Mouse (Mus musculus) MEL-GATA-1-ER (cell line): ENCODE measurements around the gene Dcst2.

Experiments used
- DNase-seq: peaks from one replicate; pipeline ENCODE4 v3.0.0-alpha.2; 2012; ENCODE audit warnings: low read depth; ENCODE audit errors: extremely low read depth

The Dcst2 gene

DNA sequence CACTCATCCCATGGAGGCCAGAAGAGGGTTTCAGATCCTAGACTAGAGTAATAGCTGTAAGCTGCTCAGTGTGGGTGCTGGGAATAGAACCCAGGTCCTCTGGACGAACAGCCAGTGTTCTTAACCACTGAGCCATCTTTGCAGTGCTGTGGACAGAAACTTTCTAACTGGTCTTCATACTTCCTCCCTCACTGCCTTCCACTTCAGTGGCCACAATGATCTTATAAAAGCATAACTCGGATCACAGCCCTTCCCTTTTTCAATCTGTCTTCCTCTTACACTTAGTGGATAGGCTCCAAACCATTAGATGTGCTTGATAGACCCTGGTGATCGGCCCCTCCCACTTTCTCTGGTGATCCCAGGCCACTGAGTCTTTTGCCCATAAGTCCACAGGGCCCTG lies 1.5 kb upstream of the Dcst2 start:
- peak; percentile 77 for DNase-seq

DNA sequence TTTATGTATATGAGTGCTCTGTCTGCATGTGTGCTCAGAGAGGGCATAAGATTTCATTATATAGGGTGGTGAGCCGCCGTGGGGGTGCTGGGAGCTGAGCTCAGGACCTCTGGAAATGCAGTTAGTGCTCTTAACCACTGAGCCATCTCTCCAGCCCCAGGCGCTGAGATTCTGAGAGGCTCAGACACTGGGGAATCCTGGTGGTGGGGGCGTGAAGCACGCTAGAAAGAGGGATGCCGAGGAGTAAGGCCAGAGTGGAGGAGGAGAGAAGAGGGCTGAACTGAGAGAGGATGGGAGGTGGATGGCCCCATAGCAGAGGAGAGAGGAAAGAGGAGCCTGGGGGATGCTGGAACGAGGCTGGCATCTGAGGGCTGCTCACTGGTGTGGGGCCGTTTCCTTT lies 2.9 kb downstream of the Dcst2 start:
- DNase-seq: no peak

DNA sequence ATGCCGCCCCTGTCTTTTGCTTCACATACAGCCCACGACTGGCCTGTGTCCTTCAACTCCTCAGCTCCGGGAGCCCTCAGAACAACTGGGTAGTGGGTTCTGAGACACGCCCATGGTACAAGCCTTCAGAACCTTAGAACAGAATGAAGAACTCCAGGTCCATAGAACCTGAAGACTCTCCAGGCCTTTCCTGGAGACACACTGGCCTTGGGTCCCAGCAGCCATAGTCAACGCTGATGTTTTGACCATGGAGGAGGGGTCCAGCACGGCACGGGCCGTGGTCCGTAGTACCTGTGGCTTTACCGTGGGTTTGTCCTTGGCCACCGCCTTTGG lies 3.3 kb downstream of the Dcst2 start, which contains the start of gene Dcst1:
TSS of gene Dcst1 (minus strand) at position 101 of the 333 bp plus-strand sequence.
- DNase-seq: no peak

DNA sequence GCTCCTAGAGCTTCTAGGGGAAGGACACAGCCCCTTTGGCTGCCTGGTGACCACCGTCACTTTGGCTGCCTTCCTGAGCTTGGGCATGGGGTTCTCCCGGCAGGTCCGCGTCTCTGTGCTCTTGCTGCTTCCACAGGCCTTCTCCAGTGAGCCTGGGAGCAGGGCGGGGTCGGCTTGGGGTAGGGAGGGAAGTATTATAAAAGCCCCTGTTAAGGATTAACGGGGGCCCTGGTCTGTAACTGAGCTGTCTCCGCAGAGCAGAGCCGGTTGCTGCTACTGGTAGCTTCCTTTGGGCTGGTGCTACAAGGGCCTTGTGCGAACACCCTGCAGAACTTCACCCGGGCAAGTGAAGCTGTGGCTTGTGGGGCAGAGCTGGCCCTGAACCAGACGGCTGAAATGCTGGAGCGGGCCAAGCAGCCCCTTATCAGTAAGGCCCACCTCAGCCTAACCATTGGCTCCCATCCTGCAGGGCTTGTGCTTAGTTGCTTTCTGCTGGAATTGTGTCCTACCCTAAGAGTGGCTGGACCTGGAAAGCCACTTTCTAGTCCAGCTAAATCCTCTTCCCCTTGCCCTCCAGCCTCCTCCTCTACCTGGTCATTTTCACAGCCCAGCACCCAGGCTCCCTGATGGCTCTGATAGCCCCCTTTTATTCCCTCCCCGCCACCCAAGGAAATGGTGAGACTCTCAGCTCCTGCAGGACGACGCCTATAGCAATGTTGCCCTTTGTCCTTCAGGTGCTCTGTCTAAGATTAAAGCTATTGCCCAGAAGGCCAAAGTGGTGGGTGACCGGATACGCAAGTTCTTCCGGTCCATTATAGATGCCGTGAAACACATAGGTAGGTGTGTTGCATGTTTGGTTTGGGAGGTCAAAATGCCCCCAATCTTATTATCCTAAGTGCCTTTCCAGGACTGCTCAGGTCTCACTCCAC lies 4.0 kb downstream of the Dcst2 start:
- no peak for DNase-seq

DNA sequence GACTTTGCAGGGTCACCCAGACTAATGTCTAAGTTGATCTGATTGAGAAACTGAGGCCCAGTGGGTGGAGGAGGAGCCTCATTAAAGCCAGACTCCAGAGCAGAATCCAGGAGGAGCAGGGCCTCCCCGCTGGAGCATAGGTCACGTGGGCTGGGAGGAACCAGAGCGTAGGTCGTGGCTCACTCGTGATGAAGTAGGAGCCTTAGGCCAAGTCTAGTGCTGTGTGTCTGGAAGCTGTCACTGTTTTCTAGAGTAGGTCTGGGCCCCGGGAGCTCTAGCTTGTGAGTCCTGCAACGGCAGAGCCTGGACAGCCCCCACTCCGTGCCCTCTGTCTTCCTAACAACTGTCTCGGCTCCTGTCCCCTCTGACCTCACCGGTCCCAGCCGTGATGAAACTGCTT lies 5.6 kb downstream of the Dcst2 start:
- DNase-seq: no peak

DNA sequence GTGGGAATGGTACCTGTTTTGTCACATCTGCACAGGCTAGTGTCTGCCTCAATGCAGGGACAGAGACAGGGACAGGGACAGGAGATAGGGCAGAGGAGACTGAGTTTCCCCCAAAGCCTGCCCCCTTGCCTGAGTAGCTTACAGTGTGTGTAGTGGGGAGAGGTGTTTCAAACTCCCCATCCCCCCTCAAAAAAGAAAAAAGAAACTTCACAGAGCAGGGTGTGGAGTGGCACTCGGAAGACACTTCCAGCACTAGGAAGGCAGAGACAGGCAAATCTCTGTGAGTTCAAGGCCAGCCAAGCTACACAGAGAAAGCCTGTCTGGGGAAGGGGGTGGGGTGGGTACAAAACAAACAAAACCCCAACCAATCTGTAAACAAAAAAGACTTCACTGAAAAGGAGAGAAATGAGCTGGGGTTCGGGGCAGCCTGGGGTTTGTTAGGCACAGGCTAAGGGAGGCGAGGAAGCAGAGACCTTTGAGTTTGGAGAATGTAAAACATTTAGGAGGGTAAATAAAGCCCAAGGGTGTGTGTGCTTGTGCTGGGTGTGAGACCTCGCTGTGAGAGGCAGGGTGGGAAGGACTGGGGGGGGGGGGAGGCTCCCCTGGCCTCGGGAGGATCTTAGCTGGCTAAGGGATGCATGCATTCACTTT lies 11.9 kb downstream of the Dcst2 start:
- DNase-seq: no peak

DNA sequence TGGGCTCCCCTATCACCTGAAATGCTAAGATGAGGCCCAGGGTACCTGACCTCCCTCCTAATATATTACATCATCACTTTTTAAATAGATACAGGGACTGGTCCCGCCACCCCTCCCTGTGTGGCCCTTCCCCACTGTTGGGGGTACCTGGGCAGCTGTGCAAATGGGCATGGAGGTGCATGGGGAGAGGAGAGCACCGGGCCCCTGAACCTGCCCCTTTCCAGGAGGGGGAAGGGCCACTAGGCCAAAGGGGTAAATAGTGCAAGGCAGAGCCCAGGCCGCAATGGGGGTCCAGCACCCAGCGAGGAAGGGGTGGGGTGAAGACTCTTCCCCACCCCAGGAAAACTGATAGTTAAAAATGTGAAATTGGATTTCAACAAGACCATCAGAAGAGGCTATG lies 16.1 kb downstream of the Dcst2 start:
- no peak for DNase-seq

DNA sequence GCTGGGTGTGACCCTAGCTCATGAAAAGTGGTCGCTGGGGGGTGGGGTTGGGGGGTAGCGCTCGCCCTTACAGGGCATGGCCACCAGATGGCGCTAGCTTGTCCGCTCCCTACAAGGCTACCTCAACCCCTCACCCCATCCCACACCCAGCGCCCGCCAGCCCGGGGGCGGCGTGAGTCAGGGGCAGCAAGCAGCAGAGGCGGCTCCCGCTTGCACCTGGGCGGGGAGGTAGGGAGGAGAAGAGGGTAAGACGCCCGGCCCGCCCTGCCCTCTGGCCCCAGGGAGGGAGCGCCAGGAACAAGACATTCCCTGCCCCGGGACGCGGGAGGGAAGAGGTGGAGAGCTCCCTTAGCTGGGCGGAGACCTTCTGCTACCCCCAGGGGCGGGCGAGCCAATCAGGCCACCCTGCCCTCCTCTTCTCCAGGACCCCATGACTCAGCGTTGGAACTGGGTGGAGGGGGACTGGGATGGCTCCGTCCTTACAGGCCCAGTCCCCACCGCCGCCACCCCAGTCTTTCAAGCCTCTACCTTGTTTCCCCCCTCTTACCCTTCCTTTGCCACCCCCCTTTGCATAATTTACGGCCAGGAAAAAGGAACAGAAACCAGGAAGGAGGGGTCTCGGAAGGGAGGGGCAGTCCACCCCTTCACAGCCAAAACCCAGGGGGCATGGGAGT lies 16.8 kb downstream of the Dcst2 start:
- no peak for DNase-seq

DNA sequence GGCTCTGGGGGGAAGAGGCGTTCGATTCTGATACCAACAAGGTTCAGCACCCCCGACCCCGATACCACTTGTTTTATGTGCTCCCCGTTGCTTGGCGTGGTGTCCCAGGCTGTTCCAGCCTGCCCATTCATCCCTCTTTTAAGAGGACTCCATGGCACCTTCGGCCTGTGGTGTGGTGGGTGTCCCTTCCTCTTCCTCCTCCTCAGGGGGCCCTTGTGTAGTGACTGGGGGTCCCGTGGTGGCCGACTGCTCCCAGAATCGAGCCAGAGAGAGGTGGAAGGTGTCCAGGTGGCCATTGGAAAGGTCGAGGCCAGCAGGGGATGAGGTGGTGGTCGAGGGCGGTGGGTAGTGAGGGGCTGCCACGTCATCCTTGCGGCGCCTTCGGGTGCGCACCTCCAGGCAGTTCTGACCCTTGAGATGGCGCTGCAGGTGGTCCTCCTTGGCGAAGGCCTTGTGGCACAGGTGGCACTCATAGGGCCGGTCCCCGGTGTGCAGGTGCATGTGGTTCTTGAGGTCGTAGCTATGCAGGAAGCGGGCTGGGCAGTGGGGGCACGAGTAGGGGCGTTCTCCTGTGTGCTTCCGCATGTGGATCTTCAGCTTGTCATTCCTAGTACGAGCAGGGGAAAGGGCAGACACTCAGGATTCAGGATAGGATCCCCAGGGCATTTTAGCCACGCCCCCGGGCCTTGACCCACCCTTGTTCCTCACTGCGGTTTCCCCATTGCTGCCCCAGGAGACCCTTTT lies 17.8 kb downstream of the Dcst2 start:
- no peak for DNase-seq

DNA sequence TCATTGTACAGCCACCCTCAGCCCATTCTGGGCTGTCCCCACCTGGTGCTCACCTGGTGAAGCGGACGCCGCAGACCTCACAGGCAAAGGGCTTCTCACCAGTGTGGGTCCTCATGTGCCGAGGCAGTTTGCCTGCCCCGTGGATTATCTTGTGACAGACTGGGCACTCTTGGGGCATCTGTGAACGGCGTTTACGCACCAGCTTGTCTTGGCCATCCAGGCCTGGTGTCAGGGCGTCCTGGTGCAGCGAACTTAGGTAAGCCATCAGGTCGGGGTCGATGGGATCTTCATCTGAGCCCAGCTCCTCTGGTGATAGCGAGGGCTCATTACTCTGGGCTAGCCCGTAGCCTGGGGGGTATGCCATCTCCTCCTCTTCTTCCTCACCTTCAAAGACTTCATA lies 18.5 kb downstream of the Dcst2 start:
- no peak for DNase-seq

DNA sequence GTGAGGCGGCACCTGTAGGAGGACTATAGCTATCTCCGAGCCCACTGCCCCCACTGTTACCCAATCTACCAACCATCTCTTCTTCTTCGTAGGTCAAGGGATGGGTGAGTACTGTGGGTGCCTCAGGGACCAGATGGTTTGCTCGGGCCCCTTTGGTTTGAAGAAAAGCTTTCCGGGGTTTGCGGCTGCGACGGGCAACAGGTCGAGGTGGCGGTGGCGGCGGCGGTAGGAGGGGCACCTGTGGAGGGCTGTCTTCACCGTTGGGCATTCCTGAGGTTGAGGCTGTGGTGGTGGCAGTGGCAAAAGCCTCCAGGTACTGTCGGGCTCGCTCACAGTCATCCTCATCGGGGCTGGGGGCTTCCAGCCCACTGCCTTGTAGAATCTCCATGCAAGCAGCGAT lies 18.9 kb downstream of the Dcst2 start:
- no peak for DNase-seq

DNA sequence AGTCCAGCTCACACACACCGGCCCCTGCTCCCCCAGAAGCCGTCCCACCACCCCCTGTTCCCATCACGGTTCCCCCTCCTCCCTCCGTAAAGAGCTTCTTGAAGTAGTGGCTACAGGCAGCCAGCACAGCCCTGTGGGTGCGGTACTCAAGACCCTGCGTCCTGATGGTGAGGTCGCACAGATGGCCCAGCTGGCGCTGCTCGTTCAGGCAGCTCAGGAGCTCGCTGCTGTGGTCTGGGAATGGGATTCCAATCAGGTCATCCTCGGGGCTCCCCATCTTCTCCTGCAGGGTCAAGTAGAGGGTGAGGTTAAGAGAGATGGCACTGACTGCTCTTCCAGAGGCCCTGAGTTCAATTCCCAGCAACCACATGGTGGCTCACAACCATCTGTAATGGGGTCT lies 19.5 kb downstream of the Dcst2 start:
- DNase-seq: no peak

DNA sequence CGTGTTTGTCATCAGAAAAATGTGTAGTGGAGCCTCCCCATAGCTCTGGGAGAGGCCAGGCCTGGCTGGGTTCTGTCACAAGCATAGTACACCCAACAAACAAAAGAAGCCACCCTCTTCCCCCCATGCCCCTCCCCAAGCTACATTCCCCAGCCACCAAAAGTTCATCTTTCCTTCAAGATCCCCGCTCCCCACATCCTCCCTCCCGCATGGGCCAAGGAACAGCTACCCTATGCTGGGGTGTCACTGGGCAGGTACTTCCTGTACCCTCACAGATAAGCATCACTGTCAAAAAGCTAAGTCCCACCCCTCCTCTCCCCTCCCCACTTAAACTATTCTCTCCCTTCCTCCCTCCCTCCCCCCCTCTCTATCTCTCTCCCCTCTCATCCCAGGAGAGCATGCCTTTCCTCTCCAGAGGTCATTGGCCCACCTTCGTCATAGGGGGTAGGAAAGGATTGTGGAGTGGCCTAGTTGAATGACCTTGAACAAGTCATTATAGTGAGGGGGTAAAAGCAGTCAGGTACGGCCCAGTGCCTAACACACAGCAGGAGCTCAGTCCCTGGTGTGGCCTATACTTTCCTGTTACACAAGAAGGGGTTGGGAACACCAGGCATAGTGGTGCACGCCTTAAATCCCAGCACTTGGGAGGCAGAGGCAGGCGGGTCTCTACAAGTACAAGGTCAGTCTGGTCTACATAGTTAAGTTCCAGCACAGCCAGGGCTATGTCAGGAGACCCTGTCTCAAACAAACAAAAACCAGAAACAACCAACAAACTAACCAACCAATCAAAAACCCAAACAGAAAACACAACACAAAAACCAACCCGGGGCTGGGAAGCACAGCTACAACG lies 20.5 kb downstream of the Dcst2 start:
- DNase-seq: no peak

DNA sequence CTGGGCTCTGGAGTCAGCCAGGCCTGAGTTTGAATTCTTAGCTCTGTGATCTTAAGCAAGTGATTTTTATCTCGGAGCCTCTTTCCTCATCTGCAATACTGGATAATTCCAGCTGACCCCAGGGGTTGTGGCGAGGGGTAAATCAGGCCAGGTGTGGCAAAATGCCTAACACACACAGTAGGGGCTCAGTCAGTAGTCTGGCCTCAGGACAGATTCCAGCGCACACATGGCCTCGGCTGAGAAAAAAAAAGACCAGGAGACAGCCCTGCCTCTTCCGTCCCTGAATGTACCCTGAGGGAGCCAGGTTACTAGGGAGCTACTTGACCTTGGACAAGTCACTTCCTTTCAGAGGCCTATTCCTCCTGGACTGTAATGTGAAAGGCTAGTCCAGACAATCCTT lies 21.2 kb downstream of the Dcst2 start:
- no peak for DNase-seq

DNA sequence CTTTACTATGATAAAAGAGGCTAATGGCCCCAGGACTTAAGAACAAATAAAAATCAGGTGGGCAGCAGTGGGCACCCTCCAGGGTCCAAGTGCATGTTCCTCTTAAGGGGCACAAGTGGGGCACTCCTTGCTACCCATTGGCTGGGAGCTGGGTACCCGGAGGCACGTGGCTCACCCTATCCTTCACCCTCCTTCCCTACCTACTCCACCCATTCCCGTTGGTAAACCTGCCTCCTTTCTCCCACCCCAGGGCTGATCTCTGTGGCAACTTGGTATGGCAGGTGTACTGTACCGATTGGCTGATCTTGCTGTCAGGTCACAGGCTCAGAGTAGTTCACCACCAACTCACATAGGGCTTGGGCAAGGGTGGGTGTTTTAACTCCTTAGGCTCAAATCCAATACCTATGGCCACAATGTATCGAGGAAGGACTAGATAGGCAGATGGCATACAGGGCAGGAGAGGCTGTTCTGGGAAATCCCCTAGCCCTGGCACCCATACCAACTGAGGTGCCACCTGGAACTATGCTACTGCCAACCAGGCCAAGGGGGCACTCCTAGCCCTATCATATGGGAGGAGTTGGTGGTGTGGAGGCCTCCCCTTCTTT lies 22.0 kb downstream of the Dcst2 start:
- no peak for DNase-seq

DNA sequence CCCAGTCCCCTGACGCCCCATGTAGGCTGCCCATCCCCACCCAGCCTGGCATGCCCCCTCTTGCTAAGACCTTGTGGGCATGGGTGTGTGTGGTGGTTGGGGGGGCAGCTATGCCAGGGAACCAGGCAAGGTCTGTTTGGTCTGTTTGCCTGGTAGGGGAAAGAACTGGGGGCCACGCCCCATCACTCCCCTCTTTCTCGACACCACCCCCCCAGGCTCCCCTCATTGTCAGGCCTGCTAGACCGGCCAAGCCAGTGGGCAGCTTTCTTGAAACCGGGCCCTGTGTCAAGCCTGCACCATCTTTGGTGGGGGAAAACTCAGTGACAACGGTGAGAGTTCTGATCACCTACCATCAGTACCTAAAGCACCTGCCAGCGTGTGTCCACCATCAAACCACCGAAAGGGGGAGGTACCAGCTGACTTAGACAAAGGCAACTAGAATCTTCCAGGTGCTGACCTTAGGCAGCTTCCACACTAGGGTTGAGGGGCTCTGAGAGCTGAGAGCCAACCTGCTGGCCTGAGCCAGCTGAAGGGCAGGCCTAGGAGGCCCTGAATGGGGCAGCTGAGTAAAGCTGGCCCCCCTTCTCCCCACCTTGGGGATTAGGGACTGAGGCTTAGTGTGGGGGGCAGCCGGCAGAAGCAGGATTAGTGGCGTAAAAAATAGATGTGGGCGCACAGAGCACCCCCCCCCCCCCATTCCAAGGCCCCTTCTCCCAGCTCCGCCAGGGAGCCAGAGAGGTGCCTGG lies 22.7 kb downstream of the Dcst2 start:
- DNase-seq: no peak

DNA sequence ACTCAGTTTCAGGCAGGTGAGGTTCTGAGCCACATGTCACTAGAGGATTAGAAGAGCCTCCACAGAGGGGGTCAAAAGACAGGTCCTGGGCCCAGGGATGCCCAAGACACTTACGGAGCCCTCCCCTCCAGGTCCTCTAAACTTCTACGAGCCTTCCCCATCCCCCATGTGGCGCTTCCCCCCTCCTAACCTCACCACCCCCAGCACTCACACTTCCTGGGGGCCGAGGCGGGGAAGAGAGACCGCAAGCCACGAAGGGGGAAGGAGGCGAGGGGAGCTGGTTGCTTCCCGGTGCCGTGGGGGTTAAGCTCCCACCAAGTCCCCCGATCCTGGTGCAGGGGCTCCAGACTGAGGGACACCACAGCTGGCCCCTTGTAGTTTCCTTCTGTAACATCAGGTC lies 23.7 kb downstream of the Dcst2 start:
- no peak for DNase-seq

DNA sequence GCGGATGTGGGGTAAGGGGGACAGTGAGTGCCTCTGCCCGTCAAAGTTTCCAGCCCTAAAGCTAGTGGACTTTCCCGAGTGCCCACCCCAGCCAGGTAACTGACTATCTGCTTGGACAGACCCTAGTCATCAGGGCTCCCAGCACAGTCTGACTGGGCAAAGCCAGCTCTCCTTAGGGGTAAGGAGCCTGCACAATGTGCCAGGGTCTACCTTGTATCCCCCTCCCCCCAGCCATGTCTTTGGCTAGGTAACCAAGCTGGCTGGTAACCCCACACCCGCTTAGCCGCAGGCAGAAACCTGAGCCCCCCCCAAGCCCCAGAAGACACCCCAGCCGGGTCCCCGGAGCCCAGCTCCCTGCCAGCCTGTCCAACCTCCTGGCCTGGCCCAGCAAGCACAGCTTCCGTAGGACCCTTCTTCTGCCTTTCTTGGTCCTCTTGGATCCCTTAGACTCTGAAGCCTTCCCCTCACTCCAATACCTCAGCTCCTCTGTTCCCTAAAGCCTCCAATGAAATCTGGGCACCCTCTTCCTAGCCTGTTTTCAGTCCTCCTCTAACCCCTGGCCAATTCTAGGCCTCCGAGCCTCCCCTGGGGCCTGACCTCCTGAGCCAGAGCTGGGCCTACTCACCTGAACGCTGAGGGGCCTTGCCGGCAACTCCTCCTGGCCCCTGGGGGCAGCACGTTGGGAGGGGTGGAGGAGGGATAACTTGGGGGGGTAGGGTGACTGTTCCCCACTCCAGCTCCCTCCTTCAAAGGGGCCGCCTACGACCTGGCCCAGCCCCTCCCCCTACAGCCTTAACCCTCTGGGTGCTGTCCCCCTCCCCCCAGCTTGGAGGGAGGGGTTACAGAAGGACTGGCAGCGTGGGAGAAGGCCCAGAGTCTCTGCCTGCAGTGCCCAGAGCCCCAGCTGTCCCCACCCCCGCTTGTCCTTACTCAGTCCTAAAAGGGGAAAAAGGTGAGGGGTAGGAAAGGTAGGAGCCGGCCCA lies 25.0 kb downstream of the Dcst2 start:
- DNase-seq: no peak
